Mouse (Mus musculus) testis, adult 10 weeks (tissue): ENCODE measurements around the gene Fmr1nb. TPM values are rescaled to one million over a fixed set of nuclear protein-coding genes. Genes with fewer than 3 reads are reported as not detected.

ENCODE experiments used
- polyA plus RNA-seq: library from polyadenylated mRNA; stranded (reverse); fragments of 350-450 nt; fragmentation: Illumina TruSeq; extraction: RNeasy Lipid Tissue Mini Kit (QIAGEN cat#74804); gene quantifications from one replicate; pipeline ENCODE4 v1.2.3, GENCODE M21; 2014; ENCODE audit warnings: low read depth, low replicate concordance

Fmr1nb gene
- 20.1 TPM for polyA plus RNA-seq

GRCm38 (mm10) chrX:68761606-68762005 lies at the start of gene Fmr1nb:
Fmr1nb (plus strand) TSS chrX:68761839.

GRCm38 (mm10) chrX:68821059-68821458 lies 59.4 kb downstream of the Fmr1nb start, which contains the start of gene Gm14698:
Gm14698 (plus strand) TSS chrX:68821093.

Other genes starting within 250 kb of the Fmr1nb start
- 60.4 TPM for gene Fmr1, start 83.3 kb upstream of the Fmr1nb start, polyA plus RNA-seq
- gene Gm14698, start 59.3 kb downstream of the Fmr1nb start, polyA plus RNA-seq: 2.9 TPM
- gene Gm6812, start 131.2 kb downstream of the Fmr1nb start, polyA plus RNA-seq: 320 TPM